Mouse (Mus musculus): ENCODE data around the gene Vps37c. TPM values are rescaled to one million over a fixed set of nuclear protein-coding genes. Genes with fewer than 3 reads are reported as not detected.

Vps37c gene
- polyA plus RNA-seq, 1 experiment from 2014 or later: 36.1 TPM

DNA sequence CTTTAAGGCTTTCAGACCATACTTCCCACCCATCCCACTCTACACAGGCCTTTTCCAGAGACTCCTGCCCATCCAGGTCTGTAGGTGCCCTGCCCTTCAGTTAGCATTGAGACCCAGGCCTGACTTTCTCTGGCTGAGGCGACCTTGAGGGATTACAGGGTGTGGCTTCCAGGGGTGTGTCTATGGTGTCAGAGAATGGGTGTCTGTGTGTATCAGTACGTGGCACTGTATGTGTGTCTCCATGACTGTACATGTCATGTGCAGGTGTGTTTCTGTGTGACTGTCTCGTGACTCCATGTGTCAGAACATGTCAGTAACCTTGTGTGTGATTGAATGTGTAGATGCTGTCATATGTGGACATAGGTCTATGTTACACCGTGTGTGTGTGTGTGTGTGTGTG is 17.2 kb upstream of the Vps37c start:
- WGBS: 90% methylated on average over 4 of the region's 4 CpGs
- Histone ChIP-seq H3K27me3 (ENCODE audit: poor library complexity, severe bottlenecking) (no peaks in the 10 kb centered on the region), H3K36me3 (replicated peaks) (no peaks in the 10 kb centered on the region), H3K4me1 (peaks cover 5% of the 10 kb centered on the region; the same call in 1 of the 2 replicates), H3K9me3 (no peaks in the 10 kb centered on the region), H3K4me3 (no peak overlapping the region), H3K27ac (no peak overlapping the region)
- DNase-seq (ENCODE audit: extremely low spot score, low spot score): no peak

GRCm38 (mm10) chr19:10671854-10672417 is 16.6 kb upstream of the Vps37c start:
- 73% methylated on average over 9 of the region's 9 CpGs for WGBS
- no peak for DNase-seq (ENCODE audit: extremely low spot score, low spot score)
- H3K9me3 ChIP-seq: no peaks in the 10 kb centered on the region
- H3K36me3 ChIP-seq (replicated peaks): no peaks in the 10 kb centered on the region
- no peak overlapping the region for H3K27ac ChIP-seq
- H3K27me3 ChIP-seq (ENCODE audit: poor library complexity, severe bottlenecking): no peaks in the 10 kb centered on the region
- peaks cover 5% of the 10 kb centered on the region; the same call in 1 of the 2 replicates for H3K4me1 ChIP-seq
- no peak overlapping the region for H3K4me3 ChIP-seq

DNA sequence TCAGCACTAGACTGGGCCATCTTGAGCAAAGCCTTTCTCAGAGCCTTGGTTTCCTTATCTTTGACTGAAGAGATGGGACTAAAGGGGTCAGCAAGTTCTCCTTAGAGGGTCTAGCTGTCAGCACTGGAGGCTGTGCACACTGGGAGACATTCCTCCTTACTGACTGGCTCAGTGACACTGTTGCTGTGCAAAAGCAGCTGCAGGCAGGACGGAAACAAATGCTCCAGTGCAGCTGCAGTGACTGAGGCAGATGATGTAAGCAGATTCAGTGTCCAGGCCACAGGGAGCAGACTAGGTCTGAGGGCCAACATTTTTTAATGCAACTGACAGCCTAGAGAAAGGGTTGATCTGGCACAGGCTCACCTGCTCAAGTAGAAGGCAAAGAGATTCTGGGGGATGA is 15.3 kb upstream of the Vps37c start:
- no peaks in the 10 kb centered on the region for H3K36me3 ChIP-seq (replicated peaks)
- no peak overlapping the region for H3K4me3 ChIP-seq
- no peaks in the 10 kb centered on the region for H3K27me3 ChIP-seq (ENCODE audit: poor library complexity, severe bottlenecking)
- no peak for DNase-seq (ENCODE audit: extremely low spot score, low spot score)
- H3K4me1 ChIP-seq: peaks cover 5% of the 10 kb centered on the region; the same call in 1 of the 2 replicates
- H3K9me3 ChIP-seq: no peaks in the 10 kb centered on the region
- 50% methylated on average over 1 of the region's 1 CpGs for WGBS
- no peak overlapping the region for H3K27ac ChIP-seq

- no peaks in the 10 kb centered on the region for H3K9me3 ChIP-seq
- H3K4me1 ChIP-seq: peaks cover 4% of the 10 kb centered on the region; the same call in 1 of the 2 replicates
- no peak overlapping the region for H3K4me3 ChIP-seq
- WGBS: 84% methylated on average over 16 of the region's 16 CpGs
- no peaks in the 10 kb centered on the region for H3K36me3 ChIP-seq (replicated peaks)
- no peaks in the 10 kb centered on the region for H3K27me3 ChIP-seq (ENCODE audit: poor library complexity, severe bottlenecking)
- H3K27ac ChIP-seq: no peak overlapping the region
- DNase-seq (ENCODE audit: extremely low spot score, low spot score): no peak
These were observed 11.9 kb upstream of the Vps37c start for GRCm38 (mm10) chr19:10676656-10677055.

DNA sequence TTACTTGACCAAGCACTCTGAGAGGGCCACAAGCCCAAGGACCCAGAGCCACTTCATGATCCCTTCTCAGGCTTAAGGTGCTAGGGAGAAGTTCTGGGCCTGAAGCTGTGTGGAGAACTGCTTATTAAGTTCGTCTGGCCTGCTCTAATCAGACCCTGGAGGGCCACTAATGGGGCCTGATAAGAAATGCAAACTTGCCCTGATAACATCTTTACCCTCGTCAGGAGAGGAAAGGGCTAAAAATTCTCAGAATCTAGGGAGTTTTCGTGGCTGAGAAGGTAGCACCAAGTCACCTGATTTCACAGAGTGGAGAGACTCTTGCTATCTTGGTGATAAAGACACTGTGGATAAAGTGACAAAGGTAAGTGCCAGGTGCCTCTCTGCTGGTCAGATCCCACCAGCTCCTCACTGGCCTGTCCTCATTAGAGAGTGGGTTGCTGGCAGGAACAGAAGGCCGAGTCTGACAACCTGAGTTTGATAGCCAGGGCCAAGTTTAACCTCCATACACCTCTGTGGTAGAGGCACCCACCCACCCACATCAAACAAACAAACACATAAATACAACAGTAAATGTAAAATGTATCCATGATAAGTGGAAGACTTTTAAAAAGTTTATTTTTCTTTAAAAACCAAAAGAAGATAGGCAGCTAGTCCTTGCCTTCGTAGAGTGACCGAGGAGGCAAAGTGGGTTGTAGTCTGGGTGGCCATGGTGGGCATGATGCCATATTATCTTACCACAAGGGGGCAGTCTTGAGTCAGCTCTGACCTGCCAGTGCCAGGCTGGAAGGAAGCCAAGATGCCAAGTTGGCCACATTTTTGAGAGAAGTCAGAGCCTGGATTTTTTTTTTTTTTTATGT is 10.4 kb upstream of the Vps37c start, which contains the start of gene Pga5:
Gene Pga5 (minus strand): TSS at position 157 of the 857 bp plus-strand sequence.
- no peak within 1 kb of the TSS for H3K27ac ChIP-seq
- DNase-seq (ENCODE audit: extremely low spot score, low spot score): peak; percentile 42
- no peaks in the 10 kb centered on the region for H3K9me3 ChIP-seq
- H3K27me3 ChIP-seq (ENCODE audit: poor library complexity, severe bottlenecking): no peaks in the 10 kb centered on the region
- H3K4me3 ChIP-seq: no peak within 1 kb of the TSS
- WGBS: 53% methylated on average over 6 of the region's 6 CpGs
- H3K4me1 ChIP-seq: no peaks in the 10 kb centered on the region
- no peaks in the 10 kb centered on the region for H3K36me3 ChIP-seq (replicated peaks)

- WGBS: 71% methylated on average over 1 of the region's 1 CpGs
- Histone ChIP-seq H3K9me3 (no peaks in the 10 kb centered on the region), H3K4me3 (no peak overlapping the region), H3K4me1 (no peaks in the 10 kb centered on the region), H3K27ac (no peak overlapping the region), H3K36me3 (replicated peaks) (no peaks in the 10 kb centered on the region), H3K27me3 (ENCODE audit: poor library complexity, severe bottlenecking) (no peaks in the 10 kb centered on the region)
- no peak for DNase-seq (ENCODE audit: extremely low spot score, low spot score)
These were observed 9.8 kb upstream of the Vps37c start for GRCm38 (mm10) chr19:10678772-10679067.

GRCm38 (mm10) chr19:10681571-10681970 is 7.0 kb upstream of the Vps37c start:
- Histone ChIP-seq H3K4me3 (no peak overlapping the region), H3K9me3 (no peaks in the 10 kb centered on the region), H3K27me3 (ENCODE audit: poor library complexity, severe bottlenecking) (no peaks in the 10 kb centered on the region), H3K4me1 (no peaks in the 10 kb centered on the region), H3K27ac (no peak overlapping the region), H3K36me3 (replicated peaks) (no peaks in the 10 kb centered on the region)
- WGBS: 76% methylated on average over 4 of the region's 4 CpGs
- no peak for DNase-seq (ENCODE audit: extremely low spot score, low spot score)

- 90% methylated on average over 9 of the region's 9 CpGs for WGBS
- Histone ChIP-seq H3K4me3 (no peak overlapping the region), H3K9me3 (no peaks in the 10 kb centered on the region), H3K36me3 (replicated peaks) (no peaks in the 10 kb centered on the region), H3K27me3 (ENCODE audit: poor library complexity, severe bottlenecking) (no peaks in the 10 kb centered on the region), H3K4me1 (peaks cover 20% of the 10 kb centered on the region), H3K27ac (no peak overlapping the region)
- DNase-seq (ENCODE audit: extremely low spot score, low spot score): no peak
These were observed 3.5 kb upstream of the Vps37c start for GRCm38 (mm10) chr19:10685081-10685480.

- H3K4me1 ChIP-seq: peaks cover 26% of the 10 kb centered on the region
- no peaks in the 10 kb centered on the region for H3K36me3 ChIP-seq (replicated peaks)
- no peak overlapping the region for H3K27ac ChIP-seq
- no peaks in the 10 kb centered on the region for H3K27me3 ChIP-seq (ENCODE audit: poor library complexity, severe bottlenecking)
- no peak for DNase-seq (ENCODE audit: extremely low spot score, low spot score)
- H3K9me3 ChIP-seq: no peaks in the 10 kb centered on the region
- H3K4me3 ChIP-seq: no peak overlapping the region
- WGBS: 79% methylated on average over 2 of the region's 2 CpGs
These were observed 2.8 kb upstream of the Vps37c start for GRCm38 (mm10) chr19:10685727-10686126.

GRCm38 (mm10) chr19:10689470-10690166 is 1.1 kb downstream of the Vps37c start:
- no peaks in the 10 kb centered on the region for H3K36me3 ChIP-seq (replicated peaks)
- peak overlapping the region; percentile 71 for H3K4me3 ChIP-seq
- H3K27ac ChIP-seq: peak overlapping the region; percentile 96
- H3K9me3 ChIP-seq: no peaks in the 10 kb centered on the region
- H3K27me3 ChIP-seq (ENCODE audit: poor library complexity, severe bottlenecking): no peaks in the 10 kb centered on the region
- DNase-seq (ENCODE audit: extremely low spot score, low spot score): no peak
- peaks cover 28% of the 10 kb centered on the region for H3K4me1 ChIP-seq
- 71% methylated on average over 5 of the region's 5 CpGs for WGBS

GRCm38 (mm10) chr19:10690336-10690735 is 1.8 kb downstream of the Vps37c start:
- 91% methylated on average over 3 of the region's 3 CpGs for WGBS
- no peaks in the 10 kb centered on the region for H3K9me3 ChIP-seq
- no peak overlapping the region for H3K27ac ChIP-seq
- peak overlapping the region; percentile 71; the same call in 1 of the 2 replicates for H3K4me3 ChIP-seq
- no peaks in the 10 kb centered on the region for H3K36me3 ChIP-seq (replicated peaks)
- DNase-seq (ENCODE audit: extremely low spot score, low spot score): no peak
- no peaks in the 10 kb centered on the region for H3K27me3 ChIP-seq (ENCODE audit: poor library complexity, severe bottlenecking)
- H3K4me1 ChIP-seq: peaks cover 31% of the 10 kb centered on the region

GRCm38 (mm10) chr19:10691121-10691520 is 2.6 kb downstream of the Vps37c start:
- no peak overlapping the region for H3K4me3 ChIP-seq
- DNase-seq (ENCODE audit: extremely low spot score, low spot score): no peak
- H3K4me1 ChIP-seq: peaks cover 39% of the 10 kb centered on the region
- no peaks in the 10 kb centered on the region for H3K9me3 ChIP-seq
- H3K36me3 ChIP-seq (replicated peaks): no peaks in the 10 kb centered on the region
- WGBS: 94% methylated on average over 4 of the region's 4 CpGs
- H3K27ac ChIP-seq: no peak overlapping the region
- no peaks in the 10 kb centered on the region for H3K27me3 ChIP-seq (ENCODE audit: poor library complexity, severe bottlenecking)

DNA sequence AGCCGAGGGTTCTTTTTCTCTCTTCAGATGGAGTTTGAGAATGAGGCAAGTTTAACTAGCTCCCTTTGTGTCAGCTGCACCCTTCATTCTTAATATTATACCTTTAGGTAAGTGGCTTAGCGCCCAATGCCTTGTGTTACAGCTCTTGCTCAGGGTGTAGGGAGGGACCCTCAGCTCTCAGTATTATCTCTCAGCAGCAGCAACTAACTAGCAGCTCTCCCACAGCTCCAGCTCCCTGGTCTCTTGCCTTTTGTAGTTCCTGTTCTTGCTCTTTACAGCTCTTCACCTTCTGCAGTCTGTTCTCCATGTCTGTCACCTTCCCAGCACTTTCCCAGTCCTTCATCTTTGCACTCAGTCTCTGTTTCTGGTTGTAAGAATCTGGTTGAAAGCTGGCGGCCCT is 3.1 kb downstream of the Vps37c start:
- WGBS: 73% methylated on average over 3 of the region's 3 CpGs
- Histone ChIP-seq H3K27ac (no peak overlapping the region), H3K4me3 (no peak overlapping the region), H3K4me1 (peaks cover 42% of the 10 kb centered on the region), H3K27me3 (ENCODE audit: poor library complexity, severe bottlenecking) (no peaks in the 10 kb centered on the region), H3K36me3 (replicated peaks) (no peaks in the 10 kb centered on the region), H3K9me3 (no peaks in the 10 kb centered on the region)
- no peak for DNase-seq (ENCODE audit: extremely low spot score, low spot score)
